Mouse (Mus musculus): ENCODE results near the gene Itgbl1.
"Not testable (repeated sequence)": the region's sequence is repeated elsewhere in the genome, so short reads cannot be mapped to it uniquely, and the experiment has no call there.

Itgbl1 gene

DNA sequence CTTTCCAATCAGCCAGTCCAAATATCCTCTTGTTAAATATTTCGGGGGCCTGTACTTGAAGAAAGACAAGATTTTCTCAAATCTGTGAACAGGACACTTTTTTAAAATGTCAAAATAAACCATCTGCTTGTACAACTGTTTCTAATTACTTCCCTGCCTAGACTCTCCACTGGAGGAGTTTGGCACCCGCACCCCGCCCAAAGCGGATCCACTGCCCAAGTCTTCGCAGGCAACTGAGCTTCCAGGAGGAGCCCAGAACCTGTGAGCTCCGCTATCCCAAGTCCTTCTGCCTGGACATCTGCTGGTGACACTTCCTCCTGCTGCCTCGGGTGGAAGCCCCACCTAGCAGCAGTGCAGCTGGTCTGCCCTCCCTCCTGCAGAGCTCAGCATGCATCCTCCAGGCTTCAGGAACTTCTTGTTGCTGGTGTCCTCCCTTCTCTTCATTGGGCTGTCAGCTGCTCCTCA, at the start of gene Itgbl1:
Itgbl1 (plus strand) TSS at position 51 of the 465 bp plus-strand sequence.
- DNase-seq, result no peak

DNA sequence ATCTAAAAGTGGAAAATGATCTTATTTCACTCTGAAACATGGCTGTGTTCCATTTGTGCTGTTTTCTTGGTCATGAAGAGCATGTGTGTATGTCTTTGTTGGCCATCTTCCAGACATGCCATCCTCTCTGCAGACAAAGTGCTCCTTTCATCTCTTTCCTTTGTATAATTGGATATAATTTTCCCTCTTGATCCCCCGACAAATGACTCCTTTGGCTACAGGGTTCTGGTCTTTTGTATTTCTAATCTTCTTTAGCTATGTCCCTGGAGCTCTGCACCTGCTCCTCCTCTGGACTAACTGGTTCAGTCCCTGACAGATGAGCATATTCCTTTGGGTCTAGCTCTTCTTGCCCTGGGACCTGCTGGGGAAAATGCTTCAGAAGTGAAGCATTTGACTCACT, 36.8 kb upstream of the Itgbl1 start:
- DNase-seq, result no peak

DNA sequence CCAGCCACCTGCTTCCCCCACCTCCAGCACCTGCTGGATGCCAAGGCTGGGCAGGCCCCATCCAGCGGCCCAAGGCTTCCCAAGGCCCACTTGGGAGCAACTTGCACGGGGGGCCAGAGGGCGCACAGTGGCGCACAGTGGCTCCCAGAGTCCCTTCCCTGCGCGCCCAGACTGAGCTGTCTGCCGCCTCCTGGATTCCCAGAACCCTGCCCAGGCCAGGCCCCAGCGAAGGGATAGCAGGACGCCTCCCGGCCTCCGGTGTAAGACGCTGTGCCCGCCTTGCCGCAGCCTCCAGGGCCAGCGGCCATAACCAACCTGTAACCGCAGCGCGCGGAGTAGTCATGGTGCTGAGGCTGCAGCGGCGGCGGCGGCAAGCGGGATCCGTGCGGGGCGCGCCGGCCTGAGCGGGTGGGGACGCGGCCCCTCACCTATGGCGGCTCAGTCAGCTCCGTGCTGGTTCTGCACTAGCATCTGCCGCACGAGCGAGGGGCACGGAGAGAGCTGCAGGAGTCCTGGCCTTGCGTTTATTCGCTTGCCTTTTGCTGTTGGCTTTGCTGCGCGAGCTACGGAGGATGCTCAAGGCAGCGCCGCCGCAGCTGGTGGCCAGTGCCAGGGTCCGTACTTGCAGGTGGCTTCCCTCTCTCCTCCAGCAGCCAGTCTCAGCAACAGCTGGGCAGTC, 33.1 kb upstream of the Itgbl1 start, which contains the start of gene Nalcn:
Nalcn (minus strand) TSS at position 644 of the 679 bp plus-strand sequence.
- no peak for DNase-seq

DNA sequence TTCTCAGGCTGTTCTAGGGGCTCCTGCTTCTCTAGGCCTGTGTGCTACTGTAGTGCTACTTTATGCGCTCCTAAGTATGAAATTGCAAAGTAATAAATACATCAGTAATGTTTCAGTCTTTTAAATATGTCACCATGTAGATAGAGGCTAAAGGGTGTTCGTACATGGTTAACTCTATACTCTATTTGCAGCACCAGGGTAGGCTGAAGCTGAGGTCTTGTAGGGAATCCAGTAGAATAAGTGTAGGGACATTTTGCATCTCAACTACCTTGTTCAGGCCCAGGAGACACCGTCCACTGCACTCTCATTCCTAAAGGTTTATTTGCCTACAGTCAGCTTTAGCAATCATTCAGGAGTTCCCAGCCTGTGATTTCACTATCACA, 32.6 kb upstream of the Itgbl1 start:
- no peak for DNase-seq

DNA sequence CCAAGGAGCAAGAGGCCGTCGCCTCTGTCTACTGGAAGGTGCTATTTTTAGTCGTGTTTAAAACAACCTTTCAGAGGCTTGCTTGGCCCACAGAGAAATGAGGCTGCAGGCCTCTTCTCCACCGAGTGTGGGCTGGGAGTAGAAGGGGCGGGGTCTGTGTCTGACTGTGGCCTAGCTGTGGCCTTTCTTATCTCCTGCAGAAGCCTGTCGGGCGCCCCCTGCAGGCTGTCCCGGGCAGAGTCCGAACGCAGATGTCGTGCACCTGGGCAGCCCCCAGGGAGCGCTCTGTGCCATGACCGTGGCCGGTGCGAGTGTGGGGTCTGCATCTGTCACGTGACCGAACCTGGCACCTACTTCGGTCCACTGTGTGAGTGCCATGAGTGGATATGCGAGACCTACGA, 1.3 kb downstream of the Itgbl1 start:
- DNase-seq, result peak; percentile 7

DNA sequence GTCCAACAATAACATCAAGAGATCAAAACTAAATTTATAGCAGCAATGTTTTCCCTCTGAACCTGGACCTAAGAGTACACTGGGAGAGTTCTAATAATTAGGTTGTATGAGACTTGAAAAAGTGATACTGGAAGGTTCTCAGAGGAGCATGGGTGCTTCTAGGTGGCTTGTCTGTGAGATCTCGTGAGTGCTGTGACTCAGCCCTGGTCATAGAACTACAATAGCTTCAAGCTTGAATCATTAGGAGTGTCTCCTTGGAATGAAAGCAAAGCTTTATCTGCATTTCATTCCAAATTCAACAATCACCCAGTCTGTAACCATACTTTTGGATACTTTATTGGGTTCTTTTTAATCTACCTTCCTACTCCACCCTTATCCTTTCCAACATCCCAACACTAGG, 2.6 kb downstream of the Itgbl1 start:
- DNase-seq, result no peak

DNA sequence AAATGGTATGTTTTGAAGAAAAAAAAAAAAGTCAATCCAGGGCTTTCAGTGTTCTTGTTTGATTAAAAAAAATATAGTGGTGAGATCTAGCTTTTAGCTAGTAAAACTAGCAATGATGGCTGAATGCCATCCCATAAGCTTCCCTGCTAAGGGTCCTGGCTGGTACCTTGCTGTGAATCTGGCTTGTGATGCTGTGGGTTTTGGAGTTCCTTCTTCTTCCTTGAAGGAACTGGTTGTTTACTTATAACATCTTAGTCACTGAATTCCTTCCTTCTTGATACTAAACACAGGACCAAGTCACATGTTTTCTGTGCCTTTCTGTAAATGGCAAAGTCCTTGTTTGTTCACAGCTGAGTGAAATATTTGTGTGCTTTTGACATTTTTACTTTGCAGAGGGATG, 3.4 kb downstream of the Itgbl1 start:
- no peak for DNase-seq

DNA sequence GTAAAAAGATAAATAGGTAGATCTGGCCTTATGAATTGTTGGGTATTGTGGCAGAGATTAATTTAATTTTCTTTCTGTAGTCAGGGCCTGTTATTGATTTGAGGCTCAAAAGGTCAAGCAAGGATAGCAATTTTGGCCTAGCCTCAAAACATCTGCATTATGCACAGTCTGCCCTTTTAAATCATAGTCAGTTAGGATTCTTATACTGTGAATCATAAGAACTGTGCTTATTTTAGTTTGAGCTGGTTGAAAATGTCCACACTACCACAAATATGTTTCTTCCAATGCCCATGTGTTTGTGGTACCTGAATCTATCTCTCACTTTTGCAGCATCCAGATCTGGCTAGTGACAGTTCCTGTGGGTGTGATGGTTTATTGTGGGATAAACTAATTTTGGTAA, 4.7 kb downstream of the Itgbl1 start:
- DNase-seq, result no peak

DNA sequence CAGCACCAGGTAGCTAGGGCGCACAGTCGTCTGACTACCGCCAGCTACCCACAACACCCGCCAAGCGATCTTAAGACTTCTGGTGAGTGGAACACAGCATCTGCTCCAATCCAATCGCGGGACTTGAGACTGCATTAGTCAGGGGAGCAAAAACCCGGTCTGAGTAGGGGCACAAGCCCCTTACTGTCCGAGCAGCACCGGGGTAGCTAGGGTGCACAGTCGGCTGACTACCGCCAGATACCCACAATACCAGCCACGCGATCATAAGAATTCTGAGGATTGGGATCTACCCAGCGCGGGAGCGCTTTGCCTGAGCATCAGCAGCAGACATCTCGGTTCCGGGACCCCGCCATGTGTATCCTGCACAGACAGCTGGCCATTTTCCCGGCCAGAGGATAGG, 11.3 kb downstream of the Itgbl1 start:
- not testable (repeated sequence) for DNase-seq

DNA sequence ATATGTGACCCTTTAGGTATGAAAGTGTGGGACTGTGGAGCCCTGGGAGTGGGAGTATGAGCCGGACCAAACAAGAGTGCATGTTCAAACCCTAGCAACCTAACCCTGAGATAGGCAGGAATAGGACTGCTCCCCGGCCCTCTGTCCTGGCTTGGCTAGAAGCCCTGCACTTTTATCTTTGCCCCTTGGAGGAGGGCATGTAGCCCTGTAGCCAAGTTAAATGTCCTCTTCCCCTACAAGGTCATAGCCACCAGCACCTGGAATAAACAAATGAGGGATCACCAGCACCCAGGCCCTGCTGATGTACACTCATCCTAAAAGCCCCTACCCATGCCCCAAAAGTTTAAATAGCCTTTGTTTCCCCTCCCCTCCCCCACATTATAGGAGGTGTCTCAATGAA, 18.3 kb downstream of the Itgbl1 start:
- DNase-seq, result no peak

DNA sequence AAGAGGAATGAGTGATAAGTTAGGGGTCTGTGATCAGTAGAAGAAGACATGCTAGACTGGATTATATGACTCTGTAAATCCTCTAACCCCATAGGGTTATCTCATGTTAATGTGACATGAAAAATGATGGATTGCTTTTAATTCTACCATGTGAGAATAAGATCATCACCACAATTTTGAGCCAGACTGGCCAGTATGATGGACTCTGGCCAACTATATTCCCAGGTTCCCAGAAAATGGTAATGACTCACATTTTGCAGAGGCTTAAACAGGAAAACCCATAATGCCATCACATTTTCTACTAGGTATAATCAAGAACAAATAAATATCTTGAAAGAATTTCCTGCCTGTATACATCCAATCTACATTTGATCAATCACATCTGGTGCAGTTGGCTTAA, 55.0 kb downstream of the Itgbl1 start:
- no peak for DNase-seq

DNA sequence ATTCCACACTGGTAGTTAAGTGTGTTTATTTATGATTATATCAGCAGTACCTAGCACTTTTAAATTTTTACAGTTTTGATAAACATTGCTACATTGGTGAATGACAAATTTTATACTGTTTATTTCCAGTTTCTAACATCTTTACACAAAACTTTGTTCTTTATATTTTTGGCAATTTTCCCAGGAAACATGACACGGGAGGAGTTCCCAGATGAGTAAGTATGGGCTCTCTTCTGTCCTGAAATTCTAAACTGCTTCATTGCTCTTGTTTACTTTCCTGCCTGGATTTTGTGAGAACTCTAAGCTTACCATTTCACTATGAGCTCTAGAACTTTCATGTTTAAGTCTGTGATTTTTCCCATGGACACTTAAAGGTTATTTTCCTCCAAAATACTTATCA, 82.3 kb downstream of the Itgbl1 start:
- no peak for DNase-seq

DNA sequence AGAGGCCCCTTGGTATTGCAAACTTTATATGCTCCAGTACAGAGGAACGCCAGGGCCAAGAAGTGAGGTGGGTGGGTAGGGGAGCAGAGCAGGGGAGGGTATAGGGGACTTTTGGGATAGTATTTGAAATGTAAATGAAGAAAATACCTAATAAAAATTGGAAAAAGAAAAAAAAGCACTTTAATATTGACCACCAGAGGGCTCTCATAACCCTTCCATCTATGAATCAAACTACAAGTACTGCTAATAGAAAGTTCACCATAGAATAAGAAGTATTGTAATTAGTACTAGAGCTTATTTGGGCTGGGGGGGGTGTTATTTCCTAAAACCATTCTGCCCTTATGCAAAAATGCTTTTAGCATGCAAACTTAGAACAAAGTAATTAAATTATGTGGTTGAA, 91.2 kb downstream of the Itgbl1 start:
- no peak for DNase-seq

DNA sequence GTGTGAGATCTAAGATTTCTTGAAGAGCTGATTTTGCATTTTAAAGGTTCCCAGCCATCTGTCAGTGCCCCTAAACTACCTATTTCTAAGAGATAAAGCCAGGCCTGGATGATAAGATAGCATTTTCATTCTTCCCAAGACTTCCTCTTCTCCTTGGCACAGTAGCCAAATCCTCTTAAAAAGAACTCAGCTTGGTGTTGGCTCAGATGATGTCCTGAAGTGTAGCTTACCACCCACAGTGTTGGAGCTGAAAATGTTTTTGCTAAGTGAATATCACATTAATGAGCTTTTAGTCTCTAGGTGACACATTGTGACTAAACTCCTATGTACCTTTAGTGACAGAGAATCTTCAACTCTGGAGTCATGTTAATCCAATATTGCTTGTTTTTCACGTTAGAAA, 99.8 kb downstream of the Itgbl1 start:
- no peak for DNase-seq

DNA sequence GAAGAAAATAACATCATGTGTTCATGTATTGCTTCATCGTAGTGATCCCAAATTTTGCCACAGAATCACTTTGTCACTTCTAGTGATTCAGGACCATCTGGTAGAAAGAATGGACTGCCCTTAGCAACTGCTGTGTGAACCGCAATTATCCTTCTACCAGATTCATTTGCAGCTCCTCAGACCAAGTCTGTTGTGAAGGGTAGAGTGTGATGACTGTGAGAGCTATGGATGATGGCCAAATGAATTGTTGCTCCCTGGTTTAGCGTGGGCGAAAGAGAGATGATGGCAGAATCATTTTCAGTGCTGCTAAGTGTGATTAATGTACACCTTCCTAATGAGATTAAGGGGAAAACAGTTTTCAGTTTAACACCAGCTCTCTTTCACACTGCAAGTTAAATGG, 100.3 kb downstream of the Itgbl1 start:
- DNase-seq, result no peak

DNA sequence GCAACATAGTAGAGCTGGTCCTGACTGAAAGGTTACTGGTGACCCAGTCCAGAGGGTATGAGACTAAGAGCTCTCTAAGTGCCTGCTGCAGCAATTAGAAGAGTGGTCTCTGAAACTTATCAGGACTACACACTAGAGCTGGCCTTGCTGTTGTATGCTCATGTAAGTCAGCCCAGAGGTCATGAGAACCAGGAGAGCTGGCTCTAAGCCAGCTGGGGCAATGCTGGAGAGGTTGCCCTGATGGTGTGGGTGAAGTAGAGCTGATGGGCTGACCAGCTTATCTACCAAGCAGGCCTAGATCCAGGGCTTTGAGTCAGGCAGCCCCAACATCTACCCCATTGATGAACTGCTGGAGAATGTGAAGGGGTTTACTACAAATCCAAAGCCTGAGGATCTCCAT, 142.0 kb downstream of the Itgbl1 start:
- no peak for DNase-seq

DNA sequence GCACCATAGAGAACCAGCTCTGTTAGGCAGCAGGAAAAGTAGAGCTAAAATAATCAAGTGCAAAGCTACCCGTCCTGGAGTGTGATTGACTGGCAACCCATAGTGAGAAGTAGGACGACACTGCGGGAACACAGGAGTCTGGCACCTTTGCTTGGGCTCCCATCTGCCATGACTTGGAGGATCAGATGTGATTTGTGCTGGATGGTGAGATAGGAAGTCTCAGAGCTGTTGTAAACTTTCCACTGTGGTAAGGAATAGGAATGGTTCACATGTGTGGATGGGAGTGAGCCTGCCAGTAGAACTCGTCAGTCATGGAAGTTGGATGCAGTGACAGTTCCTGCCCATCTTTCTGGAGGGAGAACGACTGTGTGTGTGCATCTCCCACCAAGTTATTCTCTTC, 177.9 kb downstream of the Itgbl1 start:
- DNase-seq, result no peak

DNA sequence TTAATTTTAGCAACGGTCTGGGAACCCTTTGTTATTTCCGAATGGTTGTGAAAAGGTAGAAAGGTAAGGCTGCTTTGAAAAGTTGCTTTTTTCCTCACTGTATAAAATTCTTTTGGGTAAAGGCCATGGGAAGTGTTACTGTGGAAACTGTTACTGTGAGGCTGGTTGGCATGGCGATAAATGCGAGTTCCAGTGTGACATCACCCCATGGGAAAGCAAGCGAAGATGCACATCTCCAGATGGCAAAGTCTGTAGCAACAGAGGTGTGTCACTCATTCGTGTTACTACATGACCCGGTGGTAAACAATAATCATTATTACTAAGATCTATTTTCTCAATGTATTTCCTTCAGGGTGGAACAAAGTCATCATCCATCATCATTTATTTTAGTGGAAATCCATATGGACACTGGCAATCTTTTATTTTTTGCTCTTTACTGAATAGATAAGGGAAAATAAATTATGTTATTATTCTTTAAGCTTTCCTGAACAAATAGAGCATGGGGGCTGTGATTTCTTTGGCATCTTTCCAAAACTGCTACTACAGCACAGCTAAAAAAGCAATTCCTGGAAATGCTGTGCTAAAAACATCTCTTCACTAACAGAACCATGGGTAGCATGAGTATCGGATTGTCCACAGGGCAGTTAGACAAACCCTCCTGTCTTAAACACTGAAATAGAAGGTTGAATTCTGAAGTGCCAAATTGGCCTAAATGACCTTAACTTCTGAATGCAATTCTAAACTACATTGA, 184.1 kb downstream of the Itgbl1 start:
- no peak for DNase-seq

DNA sequence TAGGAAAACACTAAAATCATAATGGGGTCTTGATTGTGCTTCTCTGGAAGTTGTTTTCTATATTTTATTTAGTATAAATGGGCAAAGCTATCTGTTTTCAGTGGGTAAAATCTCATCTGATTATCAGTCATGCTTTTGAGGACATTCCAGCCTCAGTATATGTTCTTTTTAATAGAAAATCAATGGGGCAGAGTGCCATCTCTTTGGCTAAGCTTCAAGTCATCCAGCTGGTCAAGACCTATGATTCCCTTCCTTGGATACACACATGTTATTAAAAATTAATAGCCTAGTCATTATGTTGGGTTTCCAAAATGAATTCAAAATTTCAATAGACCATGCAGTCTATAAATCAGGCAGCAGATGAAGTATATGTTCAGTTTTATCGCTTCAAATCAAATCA, 204.8 kb downstream of the Itgbl1 start:
- no peak for DNase-seq

DNA sequence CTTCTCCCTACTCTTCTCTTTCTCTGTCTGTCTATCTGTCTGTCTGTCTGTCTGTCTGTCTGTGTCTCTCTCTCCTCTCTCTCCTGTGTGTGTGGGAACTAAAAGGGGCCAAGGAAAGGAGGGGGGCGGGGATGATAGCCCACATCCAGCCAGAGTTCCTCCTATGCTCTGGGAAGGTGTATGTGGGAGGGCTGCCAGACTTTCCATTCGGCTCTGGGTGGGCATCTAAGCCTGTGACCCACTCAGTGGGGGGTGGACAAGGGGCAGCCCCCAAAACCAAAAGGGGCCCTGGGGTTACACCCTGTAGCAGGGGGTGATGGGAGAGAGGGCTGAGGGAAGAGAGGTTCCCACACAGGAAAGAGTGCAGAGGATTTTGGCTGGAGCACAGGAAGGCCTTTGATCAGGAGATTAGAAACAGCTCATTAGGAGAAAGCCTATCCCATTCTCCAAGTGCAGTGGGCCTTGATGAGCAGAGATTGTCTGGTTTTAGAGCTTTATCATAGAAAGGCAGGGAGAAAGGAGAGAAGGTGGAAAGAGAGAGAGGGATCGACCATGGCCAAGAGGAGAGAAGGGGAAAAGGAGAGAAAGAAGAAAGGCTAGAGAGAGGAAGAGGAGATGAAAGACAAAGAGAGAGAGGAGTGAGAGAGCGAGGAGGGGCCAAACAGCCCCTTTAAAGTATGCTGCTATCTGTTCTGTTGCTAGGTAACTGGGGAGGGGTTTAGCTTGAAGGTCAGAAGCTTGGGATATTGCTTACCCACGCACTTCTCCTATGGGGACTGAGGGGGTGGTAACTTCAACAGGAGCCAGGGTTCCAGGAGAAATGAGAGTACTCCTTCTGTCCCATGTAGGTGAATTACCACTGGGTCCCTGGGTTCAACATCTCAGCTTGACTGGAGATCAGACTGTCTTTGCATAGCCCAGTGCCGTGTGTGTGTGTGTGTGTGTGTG, 206.3 kb downstream of the Itgbl1 start:
- no peak for DNase-seq

DNA sequence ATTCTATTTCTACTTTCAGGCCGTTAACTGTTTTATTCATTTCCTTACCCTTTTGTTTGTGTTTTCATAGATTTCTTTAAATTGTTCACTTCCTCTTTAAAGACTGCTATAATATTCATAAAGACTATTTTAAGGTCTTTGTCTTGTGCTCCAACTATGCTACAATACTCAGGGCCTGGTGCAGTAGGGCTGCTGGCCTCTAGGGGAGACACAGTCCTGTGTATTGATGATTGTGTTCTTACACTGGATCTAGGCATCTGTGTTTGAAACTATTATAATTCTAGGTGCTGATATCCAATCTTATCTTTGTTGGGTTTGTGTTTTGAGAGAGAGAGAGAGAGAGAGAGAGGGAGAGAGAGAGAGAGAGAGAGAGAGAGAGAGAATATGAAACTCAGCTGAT, 268.1 kb downstream of the Itgbl1 start:
- no peak for DNase-seq

DNA sequence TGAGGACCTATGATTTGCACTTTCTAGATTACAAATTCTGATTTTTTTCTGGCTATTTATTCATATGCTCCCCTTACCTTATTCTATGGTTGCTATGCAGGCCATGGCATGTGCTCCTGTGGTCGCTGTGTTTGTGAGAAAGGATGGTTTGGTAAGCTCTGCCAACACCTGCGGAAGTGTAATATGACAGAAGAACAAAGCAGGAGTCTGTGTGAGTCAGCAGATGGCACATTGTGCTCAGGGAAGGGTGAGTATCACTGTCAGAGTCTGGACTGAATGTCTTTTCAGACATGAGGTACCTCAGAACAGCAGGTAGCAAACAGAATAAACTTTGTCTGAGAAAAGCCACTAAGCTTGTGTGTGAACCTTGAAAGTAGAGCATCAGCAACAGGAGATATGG, 306.8 kb downstream of the Itgbl1 start:
- DNase-seq, result no peak

DNA sequence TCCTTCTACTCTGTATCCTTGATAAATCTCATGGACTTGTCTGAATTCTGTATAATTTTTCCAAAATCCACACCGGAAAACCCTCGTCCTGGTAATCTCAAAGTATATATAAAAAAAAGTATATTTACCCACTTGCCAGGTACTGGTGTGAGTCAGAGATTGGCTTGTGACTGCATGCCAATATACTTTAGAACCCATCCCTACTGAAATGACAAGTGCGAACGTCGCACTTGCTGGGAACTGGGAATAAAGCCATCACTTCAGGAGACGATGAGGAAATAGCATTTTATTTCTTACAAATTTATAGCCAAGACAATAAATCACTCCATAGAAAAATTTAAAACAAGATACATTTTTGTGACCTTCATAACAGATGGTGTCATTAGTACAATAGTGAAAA, 308.2 kb downstream of the Itgbl1 start:
- DNase-seq, result no peak

All from lung, postnatal 14 days (tissue).